Mouse (Mus musculus): ENCODE measurements around the gene C1qtnf2. TPM values are rescaled to one million over a fixed set of nuclear protein-coding genes. Genes with fewer than 3 reads are reported as not detected.

C1qtnf2 gene
- polyA plus RNA-seq, 1 experiment, result not detected

- H3K4me1 ChIP-seq (ENCODE audit: control insufficient read depth, insufficient read depth, low read length), result no peaks in the 10 kb centered on the region; the same call in 1 of the 2 replicates
- H3K27ac ChIP-seq (ENCODE audit: control insufficient read depth, insufficient read depth, low read depth, low read length, poor library complexity), result no peak overlapping the region
- no peak for TF ChIP-seq POLR2A (IDR thresholded peaks at IDR 0.05; ENCODE audit: borderline replicate concordance, control insufficient read depth, low read depth, low read length)
- TF ChIP-seq CTCF (IDR thresholded peaks at IDR 0.05; ENCODE audit: control insufficient read depth, insufficient read depth, low read length), result no peak
- 82% methylated on average over 9 of the region's 9 CpGs for WGBS
- H3K4me3 ChIP-seq (replicated peaks; ENCODE audit: control insufficient read depth, low read depth, low read length), result no peak overlapping the region
These were observed 11.8 kb downstream of the C1qtnf2 start for GRCm38 (mm10) chr11:43485855-43486254.

GRCm38 (mm10) chr11:43492663-43493062 is 18.6 kb downstream of the C1qtnf2 start:
- TF ChIP-seq POLR2A (IDR thresholded peaks at IDR 0.05; ENCODE audit: borderline replicate concordance, control insufficient read depth, low read depth, low read length) (no peak), CTCF (IDR thresholded peaks at IDR 0.05; ENCODE audit: control insufficient read depth, insufficient read depth, low read length) (peak; percentile 88)
- Histone ChIP-seq H3K27ac (ENCODE audit: control insufficient read depth, insufficient read depth, low read depth, low read length, poor library complexity) (no peak overlapping the region), H3K4me1 (ENCODE audit: control insufficient read depth, insufficient read depth, low read length) (no peaks in the 10 kb centered on the region), H3K4me3 (replicated peaks; ENCODE audit: control insufficient read depth, low read depth, low read length) (no peak overlapping the region)
- whole genome bisulfite sequencing, result 32% methylated on average over 7 of the region's 7 CpGs

DNA sequence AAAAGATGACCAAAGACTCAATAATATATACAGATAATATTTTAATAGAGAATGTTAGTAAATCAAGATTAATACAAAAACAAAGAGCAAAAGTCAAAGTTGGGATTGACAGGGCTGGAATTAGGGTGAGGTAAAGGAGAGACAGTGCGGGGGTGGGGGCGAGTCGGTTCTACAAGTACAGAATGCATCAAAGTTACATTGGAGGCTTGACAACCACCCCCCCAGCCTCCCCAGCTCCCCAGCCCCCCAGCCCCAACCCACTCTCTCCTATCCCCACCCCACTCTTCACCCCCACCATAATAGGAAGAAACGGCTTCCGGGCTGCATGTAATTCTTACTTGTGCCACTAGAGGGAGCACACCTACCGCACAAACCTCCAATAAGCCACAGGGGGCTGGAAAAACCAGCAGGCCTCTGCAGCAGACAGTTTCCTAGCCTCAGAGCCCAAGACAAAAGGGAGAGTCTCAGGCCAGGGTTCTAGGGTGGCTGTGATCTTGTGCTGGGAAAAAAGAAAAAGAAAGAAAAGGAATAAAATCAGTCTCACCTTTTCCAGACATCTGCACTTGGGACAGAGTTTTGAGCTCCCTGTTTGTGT is 19.8 kb downstream of the C1qtnf2 start:
- no peak for TF ChIP-seq POLR2A (IDR thresholded peaks at IDR 0.05; ENCODE audit: borderline replicate concordance, control insufficient read depth, low read depth, low read length)
- peak; percentile 77 for TF ChIP-seq CTCF (IDR thresholded peaks at IDR 0.05; ENCODE audit: control insufficient read depth, insufficient read depth, low read length)
- Histone ChIP-seq H3K4me3 (replicated peaks; ENCODE audit: control insufficient read depth, low read depth, low read length) (no peak overlapping the region), H3K4me1 (ENCODE audit: control insufficient read depth, insufficient read depth, low read length) (no peaks in the 10 kb centered on the region), H3K27ac (ENCODE audit: control insufficient read depth, insufficient read depth, low read depth, low read length, poor library complexity) (no peak overlapping the region)
- WGBS, result 35% methylated on average over 6 of the region's 6 CpGs

DNA sequence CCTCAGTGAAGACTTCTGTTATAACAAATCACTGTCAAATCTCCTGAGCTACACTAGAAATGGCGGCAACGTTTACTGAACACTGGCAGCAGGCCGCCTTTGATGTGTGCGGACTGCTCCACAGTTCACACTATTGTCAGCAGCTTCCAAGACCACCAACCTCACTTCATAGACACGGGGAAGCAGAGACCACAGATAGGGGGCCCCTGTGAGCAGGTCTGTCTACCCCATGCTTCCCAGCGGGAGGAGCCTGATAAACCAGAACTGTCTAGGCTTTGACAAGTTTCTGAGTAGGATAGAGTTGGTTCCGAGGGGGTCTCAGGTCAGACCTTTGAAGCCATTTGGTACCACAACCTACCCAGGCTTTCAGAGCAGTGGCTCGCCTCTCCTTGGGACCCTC is 21.0 kb downstream of the C1qtnf2 start:
- H3K4me3 ChIP-seq (replicated peaks; ENCODE audit: control insufficient read depth, low read depth, low read length), result no peak overlapping the region
- no peaks in the 10 kb centered on the region for H3K4me1 ChIP-seq (ENCODE audit: control insufficient read depth, insufficient read depth, low read length)
- TF ChIP-seq CTCF (IDR thresholded peaks at IDR 0.05; ENCODE audit: control insufficient read depth, insufficient read depth, low read length) (no peak), POLR2A (IDR thresholded peaks at IDR 0.05; ENCODE audit: borderline replicate concordance, control insufficient read depth, low read depth, low read length) (no peak)
- WGBS, result 71% methylated on average over 8 of the region's 8 CpGs
- no peak overlapping the region for H3K27ac ChIP-seq (ENCODE audit: control insufficient read depth, insufficient read depth, low read depth, low read length, poor library complexity)

DNA sequence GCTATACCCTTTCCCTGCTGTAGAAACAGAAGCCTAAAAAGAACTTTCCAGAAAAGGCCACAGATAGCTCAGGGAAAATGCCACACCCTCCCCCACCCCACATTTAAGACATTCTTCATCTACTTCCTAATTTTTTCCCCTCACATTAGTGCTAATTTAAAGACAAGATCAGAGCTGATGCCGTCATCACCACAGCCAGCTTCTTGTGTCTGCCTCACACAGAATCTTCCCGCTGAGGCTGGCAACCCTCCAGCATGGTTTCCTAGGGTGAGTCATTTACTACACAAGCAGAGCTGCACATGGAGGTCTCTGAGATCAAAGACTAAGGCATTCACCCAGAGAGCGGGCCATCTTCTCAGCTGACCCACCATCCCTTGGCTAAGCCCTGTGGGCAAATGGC is 21.5 kb downstream of the C1qtnf2 start:
- WGBS, result 25% methylated on average over 3 of the region's 3 CpGs
- TF ChIP-seq CTCF (IDR thresholded peaks at IDR 0.05; ENCODE audit: control insufficient read depth, insufficient read depth, low read length) (no peak), POLR2A (IDR thresholded peaks at IDR 0.05; ENCODE audit: borderline replicate concordance, control insufficient read depth, low read depth, low read length) (no peak)
- Histone ChIP-seq H3K27ac (ENCODE audit: control insufficient read depth, insufficient read depth, low read depth, low read length, poor library complexity) (no peak overlapping the region), H3K4me3 (replicated peaks; ENCODE audit: control insufficient read depth, low read depth, low read length) (no peak overlapping the region), H3K4me1 (ENCODE audit: control insufficient read depth, insufficient read depth, low read length) (no peaks in the 10 kb centered on the region)

- 67% methylated on average over 6 of the region's 6 CpGs for WGBS
- no peak for TF ChIP-seq CTCF (IDR thresholded peaks at IDR 0.05; ENCODE audit: control insufficient read depth, insufficient read depth, low read length)
- no peak for TF ChIP-seq POLR2A (IDR thresholded peaks at IDR 0.05; ENCODE audit: borderline replicate concordance, control insufficient read depth, low read depth, low read length)
- H3K4me1 ChIP-seq (ENCODE audit: control insufficient read depth, insufficient read depth, low read length), result no peaks in the 10 kb centered on the region
- no peak overlapping the region for H3K4me3 ChIP-seq (replicated peaks; ENCODE audit: control insufficient read depth, low read depth, low read length)
- H3K27ac ChIP-seq (ENCODE audit: control insufficient read depth, insufficient read depth, low read depth, low read length, poor library complexity), result no peak overlapping the region
These were observed 27.2 kb downstream of the C1qtnf2 start for GRCm38 (mm10) chr11:43501256-43501655.

GRCm38 (mm10) chr11:43505188-43505587 is 31.1 kb downstream of the C1qtnf2 start:
- 83% methylated on average over 7 of the region's 7 CpGs for WGBS
- TF ChIP-seq POLR2A (IDR thresholded peaks at IDR 0.05; ENCODE audit: borderline replicate concordance, control insufficient read depth, low read depth, low read length), result no peak
- no peak for TF ChIP-seq CTCF (IDR thresholded peaks at IDR 0.05; ENCODE audit: control insufficient read depth, insufficient read depth, low read length)
- no peak overlapping the region for H3K4me3 ChIP-seq (replicated peaks; ENCODE audit: control insufficient read depth, low read depth, low read length)
- H3K4me1 ChIP-seq (ENCODE audit: control insufficient read depth, insufficient read depth, low read length), result peaks cover 2% of the 10 kb centered on the region; the same call in 1 of the 2 replicates
- no peak overlapping the region for H3K27ac ChIP-seq (ENCODE audit: control insufficient read depth, insufficient read depth, low read depth, low read length, poor library complexity)

GRCm38 (mm10) chr11:43507976-43508375 is 33.9 kb downstream of the C1qtnf2 start:
- 79% methylated on average over 6 of the region's 6 CpGs for WGBS
- TF ChIP-seq POLR2A (IDR thresholded peaks at IDR 0.05; ENCODE audit: borderline replicate concordance, control insufficient read depth, low read depth, low read length), result no peak
- no peak for TF ChIP-seq CTCF (IDR thresholded peaks at IDR 0.05; ENCODE audit: control insufficient read depth, insufficient read depth, low read length)

DNA sequence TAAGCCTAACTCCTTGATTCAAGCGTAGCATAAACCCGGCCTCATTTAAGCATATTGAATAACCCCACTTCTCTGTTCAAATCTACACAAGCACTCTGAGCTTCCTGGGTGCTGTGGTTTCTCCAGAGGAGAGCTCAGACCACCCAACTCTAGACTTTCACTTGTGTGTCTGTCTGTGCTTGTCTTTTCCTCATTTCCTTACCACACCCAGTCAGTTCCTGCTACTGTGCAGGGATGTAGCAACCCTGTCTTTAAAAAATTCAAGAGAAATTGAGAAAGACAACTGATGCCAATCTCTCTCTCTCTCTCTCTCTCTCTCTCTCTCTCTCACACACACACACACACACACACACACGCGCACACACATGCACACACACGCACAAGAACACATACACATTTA is 35.8 kb downstream of the C1qtnf2 start:
- no peak for TF ChIP-seq CTCF (IDR thresholded peaks at IDR 0.05; ENCODE audit: control insufficient read depth, insufficient read depth, low read length)
- TF ChIP-seq POLR2A (IDR thresholded peaks at IDR 0.05; ENCODE audit: borderline replicate concordance, control insufficient read depth, low read depth, low read length), result no peak
- Histone ChIP-seq H3K27ac (ENCODE audit: control insufficient read depth, insufficient read depth, low read depth, low read length, poor library complexity) (no peak overlapping the region), H3K4me1 (ENCODE audit: control insufficient read depth, insufficient read depth, low read length) (peaks cover 2% of the 10 kb centered on the region; the same call in 1 of the 2 replicates), H3K4me3 (replicated peaks; ENCODE audit: control insufficient read depth, low read depth, low read length) (no peak overlapping the region)
- WGBS, result 66% methylated on average over 5 of the region's 5 CpGs

More at GRCm38 (mm10) chr11:43507976-43508375, 33.9 kb downstream of the C1qtnf2 start:
- Histone ChIP-seq H3K27ac (ENCODE audit: control insufficient read depth, insufficient read depth, low read depth, low read length, poor library complexity) (no peak overlapping the region), H3K4me1 (ENCODE audit: control insufficient read depth, insufficient read depth, low read length) (peaks cover 2% of the 10 kb centered on the region; the same call in 1 of the 2 replicates), H3K4me3 (replicated peaks; ENCODE audit: control insufficient read depth, low read depth, low read length) (no peak overlapping the region)
